Comparison of ENCODE assay signal across 9 mouse cellular contexts in genomic region chr7:41499018-41499388, GRCm38 (mm10). TPM values are rescaled to one million over a fixed set of nuclear protein-coding genes. Genes with fewer than 3 reads are reported as not detected.
A peak's percentile ranks its signal among the peaks of the same experiment; 100 is the strongest.
DNase-seq lines count a peak whose midpoint lies in the region; ATAC-seq and TF ChIP-seq lines count a peak whose summit lies in the region.
"Not testable (repeated sequence)": the region's sequence is repeated elsewhere in the genome, so short reads cannot be mapped to it uniquely, and the experiment has no call there.
"Had no signal": no experiment of that assay in that cellular context is flagged by ENCODE, and none has a peak within 500 bp of the region (broad histone marks: within the 10 kb centered on the region; RNA-seq: fewer than 3 reads in every experiment).

No protein-coding gene starts in this region.

- peak overlapping the region; percentile 94 for H3K4me3 ChIP-seq in brown adipose tissue, adult 24 weeks (ENCODE audit: insufficient read depth, low read depth, low read length)
- peak overlapping the region; percentile 67 for H3K4me3 ChIP-seq in forebrain, embryonic 10.5 days
- peak overlapping the region; percentile 61 to 76 for H3K4me3 ChIP-seq in heart, embryonic 14.5 days (ENCODE audit: control insufficient read depth in 1 of 2, insufficient read depth in 1 of 2, low read depth in 1 of 2, low read length in 2 of 2)
- H3K4me3 ChIP-seq in intestine, embryonic 15.5 days (replicated peaks), result peak overlapping the region; percentile 54
- peak overlapping the region; percentile 59 for H3K4me3 ChIP-seq in limb, embryonic 14.5 days (replicated peaks; ENCODE audit: low read length)
- peak overlapping the region; percentile 83 for H3K4me3 ChIP-seq in macrophage (ENCODE audit: inconsistent target)
- peak overlapping the region; percentile 60 for H3K4me3 ChIP-seq in neural tube, embryonic 12.5 days

- H3K27ac ChIP-seq in brown adipose tissue, adult 24 weeks (replicated peaks; ENCODE audit: low read depth, low read length); limb, embryonic 14.5 days (replicated peaks; ENCODE audit: low read depth, low read length); neural tube, embryonic 12.5 days: not testable (repeated sequence)
- peak overlapping the region; percentile 83 for H3K27ac ChIP-seq in forebrain, embryonic 10.5 days
- peak overlapping the region; percentile 69 to 71; a peak in 3 of 4 replicates for H3K27ac ChIP-seq in heart, embryonic 14.5 days (replicated peaks in 1 of 2; ENCODE audit: control insufficient read depth in 1 of 2, insufficient read depth in 1 of 2, low read depth in 2 of 2, low read length in 2 of 2)
- H3K27ac ChIP-seq in intestine, embryonic 15.5 days, result peak overlapping the region; percentile 68; the same call in 1 of the 2 replicates
- H3K27ac ChIP-seq in macrophage, result peak overlapping the region; percentile 25

- peak; percentile 33; the same call in 1 of the 2 replicates for TF ChIP-seq POLR2A in limb, embryonic 14.5 days (IDR thresholded peaks at IDR 0.05; ENCODE audit: borderline replicate concordance, extremely low read depth, insufficient read depth, insufficient read length)

- H3K9me3 ChIP-seq in forebrain, embryonic 10.5 days, result peaks cover 44% of the 10 kb centered on the region
- not testable (repeated sequence) for H3K9me3 ChIP-seq in heart, embryonic 14.5 days (ENCODE audit: control insufficient read depth, low read length); intestine, embryonic 15.5 days; limb, embryonic 14.5 days (ENCODE audit: control insufficient read depth, low read length); neural tube, embryonic 12.5 days

- H3K4me1 ChIP-seq in brown adipose tissue, adult 24 weeks (ENCODE audit: control insufficient read depth, insufficient read depth, insufficient read length, low read length); forebrain, embryonic 10.5 days; heart, embryonic 14.5 days (ENCODE audit: control insufficient read depth in 2 of 2, insufficient read depth in 2 of 2, low read length in 2 of 2); intestine, embryonic 15.5 days (replicated peaks); limb, embryonic 14.5 days (ENCODE audit: control insufficient read depth, insufficient read depth, low read length); neural tube, embryonic 12.5 days: not testable (repeated sequence)

- peaks cover 19% of the 10 kb centered on the region for H3K36me3 ChIP-seq in forebrain, embryonic 10.5 days (replicated peaks)
- not testable (repeated sequence) for H3K36me3 ChIP-seq in heart, embryonic 14.5 days (ENCODE audit: control insufficient read depth, insufficient read depth, low read length); intestine, embryonic 15.5 days; limb, embryonic 14.5 days (ENCODE audit: control insufficient read depth, insufficient read depth, low read length); macrophage (ENCODE audit: inconsistent target); neural tube, embryonic 12.5 days

- WGBS in forebrain, embryonic 10.5 days, result 0% methylated on average over 6 of the region's 6 CpGs
- WGBS in heart, embryonic 14.5 days, result under 1% methylated on average over 6 of the region's 6 CpGs
- WGBS in intestine, embryonic 15.5 days, result 0% methylated on average over 6 of the region's 6 CpGs
- WGBS in limb, embryonic 14.5 days, result 0% methylated on average over 6 of the region's 6 CpGs
- 0% methylated on average over 6 of the region's 6 CpGs for WGBS in macrophage (ENCODE audit: missing documents)
- WGBS in neural tube, embryonic 12.5 days, result 1% methylated on average over 6 of the region's 6 CpGs

- not testable (repeated sequence) for H3K27me3 ChIP-seq in forebrain, embryonic 10.5 days (ENCODE audit: poor library complexity, severe bottlenecking); heart, embryonic 14.5 days (ENCODE audit: control insufficient read depth, insufficient read depth, low read length); intestine, embryonic 15.5 days (replicated peaks); limb, embryonic 14.5 days (ENCODE audit: control insufficient read depth, insufficient read depth, low read length); neural tube, embryonic 12.5 days (replicated peaks)

- peak; percentile 37; the same call in 1 of the 2 replicates for ATAC-seq in heart, embryonic 14.5 days (ENCODE audit: insufficient number of reproducible peaks, insufficient read depth, low FRiP score, low read depth)
- peak; percentile 72 for ATAC-seq in intestine, embryonic 15.5 days
- peak; percentile 74 for ATAC-seq in limb, embryonic 14.5 days (ENCODE audit: low FRiP score, low read depth)
- ATAC-seq in neural tube, embryonic 12.5 days (ENCODE audit: low FRiP score, low read depth), result peak; percentile 77; the same call in 1 of the 2 replicates

- peak overlapping the region; percentile 75 for H3K9ac ChIP-seq in heart, embryonic 14.5 days (ENCODE audit: low read length)
- H3K9ac ChIP-seq in intestine, embryonic 15.5 days, result peak overlapping the region; percentile 62
- H3K9ac ChIP-seq in limb, embryonic 14.5 days (ENCODE audit: low read depth, low read length, severe bottlenecking), result peak overlapping the region; percentile 58
- H3K9ac ChIP-seq in neural tube, embryonic 12.5 days, result 0 out of 2 replicates have a peak overlapping the region, but pooled peaks have one; percentile 17

- H3K79me2 ChIP-seq in macrophage (ENCODE audit: inconsistent target), result not testable (repeated sequence)

- H3K4me2 ChIP-seq in heart, embryonic 14.5 days (ENCODE audit: low read length), result peak overlapping the region; percentile 97
- H3K4me2 ChIP-seq in intestine, embryonic 15.5 days (replicated peaks), result peak overlapping the region; percentile 76
- H3K4me2 ChIP-seq in limb, embryonic 14.5 days (replicated peaks; ENCODE audit: low read depth, low read length, severe bottlenecking), result peak overlapping the region; percentile 63
- peak overlapping the region; percentile 63 for H3K4me2 ChIP-seq in neural tube, embryonic 12.5 days (replicated peaks)

- not testable (repeated sequence) for DNase-seq in forebrain, embryonic 10.5 days (ENCODE audit: extremely low spot score, low spot score); limb, embryonic 14.5 days (ENCODE audit: low spot score)

RNA-seq across cellular contexts. Expression of gene Gm20449, which starts 0.2 kb away (rescaled TPM):
- polyA plus RNA-seq in brown adipose tissue, adult 24 weeks (2012; ENCODE audit: insufficient read depth, insufficient read length, missing spikeins), result not detected in 2 replicates
- polyA plus RNA-seq in forebrain, embryonic 10.5 days (2016; fragmentation: Nextera tagmentation; extraction: Ambion mirVana), result 0.30 TPM in 1 of 2 replicates, not detected in the other
- 0.05 and 0.20 TPM in 2 replicates for polyA plus RNA-seq in heart, embryonic 14.5 days (2014; fragmentation: Nextera tagmentation; extraction: Ambion mirVana)
- polyA plus RNA-seq in intestine, embryonic 15.5 days (2015; fragmentation: Nextera tagmentation; extraction: Ambion mirVana), result 0.06 TPM in 2 replicates
- polyA plus RNA-seq in limb, embryonic 14.5 days (2012; rRNA removed), result 0.43 and 0.49 TPM in 2 replicates
- polyA plus RNA-seq in limb, embryonic 14.5 days (2014; fragmentation: Nextera tagmentation; extraction: Ambion mirVana), result 0.14 TPM in 1 of 2 replicates, not detected in the other
- 1 to 10 TPM in 1 of 26 experiments, under 1 TPM in 23, not detected in 2; 0.26 to 1.1 (median 0.53) TPM for total RNA-seq in macrophage (2018; cell fraction: chromatin; rRNA removed)
- under 1 TPM in 3 of 26 experiments, not detected in 23; 0.03 to 0.05 (median 0.04) TPM for total RNA-seq in macrophage (2018; cell fraction: cytosol; rRNA removed)
- under 1 TPM in 16 of 26 experiments, not detected in 10; 0.11 to 0.92 (median 0.31) TPM for total RNA-seq in macrophage (2018; cell fraction: nucleus; rRNA removed)
- polyA plus RNA-seq in macrophage (2018), result 0.03 TPM in 1 of 3 replicates, not detected in the others
- 0.06 and 0.10 TPM in 2 replicates for polyA plus RNA-seq in neural tube, embryonic 12.5 days (2016; fragmentation: Nextera tagmentation; extraction: Ambion mirVana)
- total RNA-seq: gastrocnemius, postnatal 36 days had no signal
- polyA plus RNA-seq: adrenal gland, adult 2 months had no signal

RNA-seq across cellular contexts. Expression of gene AW146154, which starts 0.7 kb away (rescaled TPM):
- 2.8 TPM in 2 replicates for polyA plus RNA-seq in brown adipose tissue, adult 24 weeks (2012; ENCODE audit: insufficient read depth, insufficient read length, missing spikeins)
- 11.0 and 11.1 TPM in 2 replicates for polyA plus RNA-seq in forebrain, embryonic 10.5 days (2016; fragmentation: Nextera tagmentation; extraction: Ambion mirVana)
- polyA plus RNA-seq in heart, embryonic 14.5 days (2014; fragmentation: Nextera tagmentation; extraction: Ambion mirVana), result 6.3 and 7.1 TPM in 2 replicates
- polyA plus RNA-seq in intestine, embryonic 15.5 days (2015; fragmentation: Nextera tagmentation; extraction: Ambion mirVana), result 8.7 and 10.8 TPM in 2 replicates
- polyA plus RNA-seq in limb, embryonic 14.5 days (2012; rRNA removed), result 11.5 and 12.5 TPM in 2 replicates
- polyA plus RNA-seq in limb, embryonic 14.5 days (2014; fragmentation: Nextera tagmentation; extraction: Ambion mirVana), result 7.2 and 10.8 TPM in 2 replicates
- 10 to 100 TPM in 25 of 26 experiments, 1 to 10 TPM in 1; 9.6 to 71.3 (median 26.3) TPM for total RNA-seq in macrophage (2018; cell fraction: chromatin; rRNA removed)
- 1 to 10 TPM; 2.0 to 7.4 (median 4.7) TPM for total RNA-seq in macrophage (2018; cell fraction: cytosol; rRNA removed)
- 10 to 100 TPM in 19 of 26 experiments, 1 to 10 TPM in 7; 4.5 to 47.7 (median 18.6) TPM for total RNA-seq in macrophage (2018; cell fraction: nucleus; rRNA removed)
- polyA plus RNA-seq in macrophage (2018), result 4.4 to 8.1 TPM (median 5.5 TPM) in 3 replicates
- 7.0 and 8.0 TPM in 2 replicates for polyA plus RNA-seq in neural tube, embryonic 12.5 days (2016; fragmentation: Nextera tagmentation; extraction: Ambion mirVana)

RNA-seq across cellular contexts. Expression of gene Vmn2r57, which starts 50.5 kb away (rescaled TPM):
- 0.33 and 0.55 TPM in 2 replicates for polyA plus RNA-seq in brown adipose tissue, adult 24 weeks (2012; ENCODE audit: insufficient read depth, insufficient read length, missing spikeins)
- 0.06 and 0.16 TPM in 2 replicates for polyA plus RNA-seq in forebrain, embryonic 10.5 days (2016; fragmentation: Nextera tagmentation; extraction: Ambion mirVana)
- 0.12 and 0.19 TPM in 2 replicates for polyA plus RNA-seq in heart, embryonic 14.5 days (2014; fragmentation: Nextera tagmentation; extraction: Ambion mirVana)
- polyA plus RNA-seq in intestine, embryonic 15.5 days (2015; fragmentation: Nextera tagmentation; extraction: Ambion mirVana), result 0.18 and 0.24 TPM in 2 replicates
- polyA plus RNA-seq in limb, embryonic 14.5 days (2012; rRNA removed), result 0.44 and 0.55 TPM in 2 replicates
- 0.21 and 0.35 TPM in 2 replicates for polyA plus RNA-seq in limb, embryonic 14.5 days (2014; fragmentation: Nextera tagmentation; extraction: Ambion mirVana)
- total RNA-seq in macrophage (2018; cell fraction: chromatin; rRNA removed), result under 1 TPM in 19 of 26 experiments, not detected in 7; 0.11 to 0.33 (median 0.17) TPM
- total RNA-seq in macrophage (2018; cell fraction: cytosol; rRNA removed), result under 1 TPM in 21 of 26 experiments, not detected in 5; under 0.01 to 0.07 (median 0.04) TPM
- total RNA-seq in macrophage (2018; cell fraction: nucleus; rRNA removed), result under 1 TPM in 15 of 26 experiments, not detected in 11; 0.05 to 0.34 (median 0.15) TPM
- polyA plus RNA-seq in macrophage (2018), result 0.04 to 0.06 TPM in 2 of 3 replicates, not detected in the other
- 0.20 and 0.25 TPM in 2 replicates for polyA plus RNA-seq in neural tube, embryonic 12.5 days (2016; fragmentation: Nextera tagmentation; extraction: Ambion mirVana)

Comparison
In these comparisons a context has a peak if more than half of its experiments do, and no peak if none do; other contexts are left out.
1. H3K9ac ChIP-seq: peak in every context shown above with its lines; median percentile 75 in heart, embryonic 14.5 days; 62 in intestine, embryonic 15.5 days; 58 in limb, embryonic 14.5 days; 17 in neural tube, embryonic 12.5 days.